Mouse (Mus musculus) hindbrain, embryonic 13.5 days (tissue): ENCODE data around the gene Srek1ip1. TPM values are rescaled to one million over a fixed set of nuclear protein-coding genes. Genes with fewer than 3 reads are reported as not detected.
A peak's percentile ranks its signal among the peaks of the same experiment; 100 is the strongest.

Experiments
- ATAC-seq: fragments of 200-750 bp; cut with Nextera tagmentation; 2 replicates; pipeline ENCODE4 v1.8.0; 2017; ENCODE audit warnings: moderate TSS enrichment; ENCODE audit not compliant: low FRiP score
- H3K27ac ChIP-seq: fragments of 300-500 bp; sonication (generic); 2 replicates; pipeline ENCODE4 v1.5.1; 2015; ENCODE audit warnings: inconsistent platforms, mild to moderate bottlenecking, moderate library complexity
- H3K27me3 ChIP-seq: fragments of 300-500 bp; sonication (generic); 2 replicates; pipeline ENCODE4 v1.6.1; 2015; ENCODE audit warnings: mild to moderate bottlenecking, inconsistent platforms
- H3K36me3 ChIP-seq: fragments of 300-500 bp; sonication (generic); 2 replicates; pipeline ENCODE4 v1.6.1; 2015; ENCODE audit warnings: mild to moderate bottlenecking, inconsistent platforms
- H3K4me1 ChIP-seq: fragments of 300-500 bp; sonication (generic); replicated peaks from 2 replicates; pipeline ENCODE4 v1.6.1; 2015; ENCODE audit warnings: inconsistent platforms
- H3K4me2 ChIP-seq: fragments of 300-500 bp; sonication (generic); 2 replicates; pipeline ENCODE4 v1.6.1; 2015; ENCODE audit warnings: inconsistent platforms, mild to moderate bottlenecking, moderate library complexity
- H3K4me3 ChIP-seq: fragments of 300-500 bp; sonication (generic); 2 replicates; pipeline ENCODE4 v1.5.1; 2015; ENCODE audit warnings: mild to moderate bottlenecking, inconsistent platforms
- H3K9ac ChIP-seq: fragments of 300-500 bp; sonication (generic); 2 replicates; pipeline ENCODE4 v1.6.1; 2015; ENCODE audit warnings: mild to moderate bottlenecking, inconsistent platforms
- H3K9me3 ChIP-seq: fragments of 300-500 bp; sonication (generic); 2 replicates; pipeline ENCODE4 v1.6.1; 2016; ENCODE audit warnings: inconsistent platforms
- WGBS: fragments of 180-500 bp; shearing (Covaris S2); methylation state at CpG from one replicate; pipeline ENCODE4 v1.1.7; 2015; 5-methylcytosine and 5-hydroxymethylcytosine counted together
- polyA plus RNA-seq: library from polyadenylated mRNA; unstranded; fragments of >200 nt; fragmentation: Nextera tagmentation; extraction: Ambion mirVana; gene quantifications from 2 replicates; pipeline ENCODE4 v1.2.1, GENCODE M21; 2015

The Srek1ip1 gene
- polyA plus RNA-seq, 1 experiment from 2014 or later, result 18.2 TPM

DNA sequence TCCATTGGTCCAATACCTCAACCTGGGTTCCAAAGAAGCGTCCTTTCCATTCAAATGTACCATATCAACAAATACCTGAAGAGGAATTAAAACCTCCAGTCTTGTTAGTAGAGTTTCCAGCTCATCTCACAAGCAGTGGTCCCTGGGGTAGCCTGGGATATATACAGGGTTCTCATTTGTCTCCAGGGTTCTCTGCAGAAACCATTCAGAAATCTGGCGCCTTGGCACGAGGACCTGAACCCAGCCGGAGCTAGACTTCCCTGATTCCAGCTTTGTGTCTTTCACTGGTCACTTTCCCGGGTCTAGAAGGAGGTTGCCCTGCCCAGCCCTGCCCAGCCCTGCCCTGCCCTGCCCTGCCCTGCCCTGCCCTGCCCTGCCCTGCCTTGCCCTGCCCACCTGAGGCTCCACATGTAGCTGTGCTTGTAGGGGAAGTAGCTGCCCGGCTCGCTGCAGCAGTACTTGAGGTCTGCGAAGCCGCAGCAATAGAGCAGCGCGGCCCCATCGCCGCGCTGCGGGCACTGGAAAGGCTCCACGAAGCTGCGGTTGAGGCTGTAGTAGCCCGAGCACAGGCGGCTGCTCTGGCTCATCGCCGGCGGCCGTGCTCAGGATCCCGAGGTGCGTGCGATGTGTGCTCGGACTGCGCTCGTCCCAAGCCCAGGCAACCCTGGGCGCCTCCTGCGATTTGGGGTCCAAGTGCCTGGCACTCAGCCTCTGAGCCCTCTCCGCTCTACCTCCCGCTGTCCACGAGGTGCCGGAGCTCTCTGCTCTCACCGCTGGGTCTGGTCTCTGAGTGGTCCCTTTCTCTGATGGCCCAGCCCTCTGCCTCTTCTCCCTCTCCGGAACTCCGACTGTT is 71.1 kb downstream of the Srek1ip1 start, which contains the start of gene Shisal2b:
Gene Shisal2b, minus strand, starts transcription at position 767 of the 853 bp plus-strand sequence.
- Histone ChIP-seq H3K4me3 (peak within 1 kb of the TSS; percentile 53), H3K9me3 (no peaks in the 10 kb centered on the region), H3K27ac (no peak within 1 kb of the TSS), H3K27me3 (peaks cover 32% of the 10 kb centered on the region), H3K4me1 (peaks cover 11% of the 10 kb centered on the region; the same call in 1 of the 2 replicates), H3K4me2 (peak within 1 kb of the TSS; percentile 93), H3K36me3 (no peaks in the 10 kb centered on the region), H3K9ac (peak within 1 kb of the TSS; percentile 79)
- peak; percentile 92 for ATAC-seq
- 4% methylated on average over 38 of the region's 38 CpGs for WGBS

- H3K9ac ChIP-seq, result no peak overlapping the region
- H3K27me3 ChIP-seq, result peaks cover 29% of the 10 kb centered on the region
- H3K9me3 ChIP-seq, result no peaks in the 10 kb centered on the region
- H3K4me1 ChIP-seq, result peaks cover 11% of the 10 kb centered on the region; the same call in 1 of the 2 replicates
- H3K4me2 ChIP-seq, result no peak overlapping the region
- no peak for ATAC-seq
- no peak overlapping the region for H3K27ac ChIP-seq
- no peaks in the 10 kb centered on the region for H3K36me3 ChIP-seq
- H3K4me3 ChIP-seq, result no peak overlapping the region
- WGBS, result 86% methylated on average over 5 of the region's 5 CpGs
Observed at GRCm38 (mm10) chr13:104866726-104867125, 74.4 kb downstream of the Srek1ip1 start.

DNA sequence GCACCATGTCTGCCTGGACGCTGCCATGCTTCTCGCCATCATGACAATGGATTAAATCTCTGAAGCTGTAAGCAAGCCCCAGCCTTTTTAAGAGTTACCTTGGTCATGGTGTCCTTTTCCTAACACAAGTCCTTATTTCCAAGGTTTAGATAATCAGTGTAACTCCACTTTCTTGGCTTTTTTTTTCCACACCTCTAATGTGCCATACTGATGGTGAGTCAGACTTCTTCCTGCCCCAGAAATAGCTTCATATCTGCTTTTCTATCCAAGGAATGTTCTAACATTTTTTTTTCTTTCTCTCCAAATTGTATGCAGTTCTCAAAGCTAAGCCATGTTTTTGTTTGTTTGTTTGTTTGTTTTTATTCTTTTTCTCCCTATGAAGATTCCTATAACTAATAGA is 77.6 kb downstream of the Srek1ip1 start:
- Histone ChIP-seq H3K4me1 (no peaks in the 10 kb centered on the region), H3K27me3 (peaks cover 5% of the 10 kb centered on the region; the same call in 1 of the 2 replicates), H3K27ac (no peak overlapping the region), H3K4me2 (no peak overlapping the region), H3K9me3 (no peaks in the 10 kb centered on the region), H3K36me3 (no peaks in the 10 kb centered on the region), H3K9ac (no peak overlapping the region), H3K4me3 (no peak overlapping the region)
- no peak for ATAC-seq
- 95% methylated on average over 2 of the region's 2 CpGs for WGBS

- Histone ChIP-seq H3K36me3 (no peaks in the 10 kb centered on the region), H3K9ac (no peak overlapping the region), H3K4me1 (no peaks in the 10 kb centered on the region), H3K4me2 (no peak overlapping the region), H3K9me3 (no peaks in the 10 kb centered on the region), H3K27me3 (no peaks in the 10 kb centered on the region), H3K4me3 (no peak overlapping the region), H3K27ac (no peak overlapping the region)
- no peak for ATAC-seq
- WGBS, result 77% methylated on average over 4 of the region's 4 CpGs
Observed at GRCm38 (mm10) chr13:104878508-104878907, 86.2 kb downstream of the Srek1ip1 start.

- Histone ChIP-seq H3K9me3 (no peaks in the 10 kb centered on the region), H3K27me3 (no peaks in the 10 kb centered on the region), H3K9ac (no peak overlapping the region), H3K36me3 (no peaks in the 10 kb centered on the region), H3K4me2 (no peak overlapping the region), H3K4me3 (no peak overlapping the region), H3K4me1 (no peaks in the 10 kb centered on the region), H3K27ac (no peak overlapping the region)
- no peak for ATAC-seq
- 52% methylated on average over 11 of the region's 16 CpGs for WGBS
Observed at GRCm38 (mm10) chr13:104883566-104884249, 91.4 kb downstream of the Srek1ip1 start.

- WGBS, result 82% methylated on average over 8 of the region's 8 CpGs
- no peaks in the 10 kb centered on the region for H3K9me3 ChIP-seq
- ATAC-seq, result no peak
- H3K9ac ChIP-seq, result no peak overlapping the region
- no peak overlapping the region for H3K4me2 ChIP-seq
- H3K27me3 ChIP-seq, result no peaks in the 10 kb centered on the region
- H3K4me3 ChIP-seq, result no peak overlapping the region
- H3K27ac ChIP-seq, result no peak overlapping the region
- H3K4me1 ChIP-seq, result no peaks in the 10 kb centered on the region
- H3K36me3 ChIP-seq, result no peaks in the 10 kb centered on the region
Observed at GRCm38 (mm10) chr13:104886308-104887032, 94.2 kb downstream of the Srek1ip1 start.

Other genes starting within 250 kb of the Srek1ip1 start
- gene Cwc27, start 24.7 kb downstream of the Srek1ip1 start, polyA plus RNA-seq, result 25.2 and 29.7 TPM in 2 replicates
- 1.3 and 1.7 TPM in 2 replicates for gene Shisal2b, start 71.4 kb downstream of the Srek1ip1 start, polyA plus RNA-seq